Mouse (Mus musculus) left cerebral cortex, postnatal 36 days (tissue): ENCODE results near the gene Dnajc11. TPM values are rescaled to one million over a fixed set of nuclear protein-coding genes. Genes with fewer than 3 reads are reported as not detected.

Experiments used
- DNase-seq, 2 experiments: peaks; one replicate each; pipeline ENCODE4 v3.0.0; 2021 to 2022; ENCODE audit warnings: low spot score in 2 of 2, mixed read lengths in 1 of 2
- intact Hi-C: fragments of 180-260 bp; cut with DNase I; formaldehyde crosslinking; loops from one replicate; pipeline ENCODE4 v1.15.1; 2025
- total RNA-seq, 2 experiments: library from RNA; stranded (reverse); gene quantifications; 2 replicates each; pipeline ENCODE4 v1.2.3; 2021

Dnajc11 gene
- total RNA-seq, 2 experiments from 2014 or later, result 66.0 to 69.2 TPM

DNA sequence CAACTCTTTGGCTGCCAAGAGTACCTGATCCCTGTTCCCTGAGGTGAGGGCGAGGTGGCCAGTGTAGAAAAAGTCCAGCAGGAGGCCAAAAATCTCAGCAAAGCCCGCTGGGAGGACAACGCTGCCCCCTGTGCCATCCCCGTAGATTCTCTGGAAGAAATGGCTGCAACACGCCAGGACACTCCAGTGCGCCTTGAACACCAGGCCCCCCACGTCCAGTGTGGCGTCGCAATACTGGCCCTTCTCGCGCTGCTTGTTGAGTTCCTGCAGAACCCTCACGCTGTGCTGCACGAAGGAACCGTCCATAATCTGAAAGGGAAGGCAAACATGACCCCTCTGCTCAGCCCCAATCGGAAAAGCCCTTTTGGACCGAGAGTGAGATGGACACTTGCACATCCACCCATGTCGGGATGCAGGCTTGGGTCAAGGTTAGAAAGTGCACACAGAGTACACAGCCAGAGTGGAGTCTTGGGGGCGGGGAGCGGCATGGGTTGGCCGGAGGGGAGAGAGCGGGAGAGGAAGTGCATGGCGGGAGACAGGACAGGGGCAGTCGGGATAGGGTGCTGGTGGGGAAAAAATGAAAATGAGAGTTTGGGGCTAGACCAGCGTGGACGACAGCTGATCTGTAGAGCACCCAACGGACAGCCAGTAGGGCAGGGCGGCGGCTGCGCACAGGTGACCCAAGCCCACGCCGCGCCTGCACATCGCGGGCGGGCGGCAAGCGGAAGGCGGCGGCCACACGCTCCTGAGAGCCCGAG is 93.4 kb downstream of the Dnajc11 start:
- intact Hi-C loops, result no loop called here

DNA sequence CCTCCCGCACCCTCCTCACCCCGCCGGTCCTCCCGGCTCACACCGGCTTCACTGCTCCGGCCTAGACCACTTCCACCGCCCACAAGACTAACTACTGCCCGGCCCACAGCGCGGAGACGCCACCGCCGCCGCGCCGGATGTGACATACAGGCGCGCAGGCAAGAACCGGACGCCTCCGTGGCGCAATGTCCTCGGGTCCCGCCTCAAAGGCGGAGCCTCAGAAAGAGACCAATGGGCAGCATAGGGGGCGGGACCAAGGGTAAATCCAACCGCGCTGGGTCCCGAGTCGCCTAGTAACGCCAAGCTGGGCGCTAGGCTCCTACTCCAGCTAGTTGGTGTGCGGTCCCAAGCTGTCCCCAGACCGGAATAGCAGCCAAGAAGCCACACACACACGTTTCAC is 94.0 kb downstream of the Dnajc11 start, which contains the start of gene Zbtb48:
Gene Zbtb48, minus strand, starts transcription at position 148 of the 400 bp plus-strand sequence.
- intact Hi-C loops, result no loop called here
- peak; percentile 96 to 97 for DNase-seq

More for the DNA sequence above, 93.4 kb downstream of the Dnajc11 start:
- DNase-seq, result no peak

DNA sequence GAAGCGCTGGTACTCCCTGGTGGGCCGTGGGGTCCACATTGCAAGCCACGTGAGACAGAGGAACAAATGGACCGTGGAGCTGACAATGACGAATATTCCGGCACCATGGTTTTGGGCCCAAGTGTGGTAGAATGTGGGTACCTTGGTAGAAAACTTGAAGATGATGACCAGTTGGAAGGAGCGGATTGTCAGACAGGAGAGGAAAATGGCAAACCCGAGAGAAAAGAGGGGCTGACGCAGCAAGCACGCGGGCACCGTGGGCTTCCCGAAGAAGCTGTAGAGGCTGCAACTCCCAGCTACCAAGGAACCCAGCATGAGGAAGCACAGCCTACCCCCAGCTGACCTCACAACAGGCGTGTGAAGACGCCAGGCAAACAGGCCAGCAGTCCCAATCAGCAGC is 95.0 kb downstream of the Dnajc11 start:
- intact Hi-C loops, result no loop called here
- no peak for DNase-seq

DNA sequence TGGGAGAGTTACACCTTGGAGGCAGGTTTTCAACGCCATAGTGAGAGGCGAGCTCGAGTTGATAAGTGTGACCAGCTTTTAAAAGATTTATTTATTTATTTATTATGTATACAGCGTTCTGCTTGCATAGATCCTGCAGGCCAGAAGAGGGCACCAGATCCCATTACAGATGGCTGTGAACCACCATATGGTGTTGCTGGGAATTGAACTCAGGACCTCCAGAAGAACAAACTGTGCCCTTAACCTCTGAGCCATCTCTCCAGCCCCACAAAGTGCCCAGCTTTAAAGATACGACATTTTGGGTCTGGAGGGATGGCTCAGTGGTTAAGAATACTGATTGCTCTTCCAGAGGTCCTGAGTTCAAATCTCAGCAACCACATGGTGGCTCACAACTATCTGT is 95.6 kb downstream of the Dnajc11 start:
- intact Hi-C loops, result no loop called here
- DNase-seq, result no peak

DNA sequence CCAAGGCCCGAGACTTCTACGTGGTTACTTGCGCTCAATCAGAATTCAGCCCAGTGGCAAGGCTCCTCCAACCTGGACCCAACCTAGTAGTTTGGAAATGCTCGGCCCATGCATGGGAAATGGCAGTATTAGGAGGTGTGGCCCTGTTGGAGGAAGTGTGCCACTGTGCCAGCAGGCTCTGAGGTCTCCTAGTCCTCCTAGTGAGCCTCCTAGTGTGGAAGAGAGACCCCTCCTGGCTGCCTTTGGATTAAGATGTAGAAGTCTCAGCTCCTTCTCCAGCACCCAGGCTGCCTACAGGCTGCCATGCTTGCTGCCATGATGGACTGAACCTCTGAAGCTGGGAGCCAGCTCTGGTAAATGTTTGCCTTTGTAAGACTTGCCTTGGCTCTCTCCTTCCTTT is 96.5 kb downstream of the Dnajc11 start:
- intact Hi-C loops, result loop anchor here (2.0 kb wide), 1 partner anchor 49 kb away; no protein-coding TSS in a partner anchor
- no peak for DNase-seq

Other genes starting within 250 kb of the Dnajc11 start
- gene Camta1, start 71.8 kb upstream of the Dnajc11 start, total RNA-seq, result 100 to 1,000 TPM; 207 to 216 TPM
- gene Thap3, start 55.3 kb downstream of the Dnajc11 start, total RNA-seq, result 10 to 100 TPM; 15.2 to 21.8 TPM
- 10 to 100 TPM; 11.3 to 16.5 TPM for gene Phf13, start 62.6 kb downstream of the Dnajc11 start, total RNA-seq
- 10 to 100 TPM; 14.4 to 18.0 TPM for gene Klhl21, start 75.1 kb downstream of the Dnajc11 start, total RNA-seq
- 10 to 100 TPM; 10.3 to 13.3 TPM for gene Zbtb48, start 94.0 kb downstream of the Dnajc11 start, total RNA-seq
- gene Tas1r1, start 104.9 kb downstream of the Dnajc11 start, total RNA-seq, result under 1 TPM; 0.64 to 0.75 TPM
- 10 to 100 TPM; 17.1 to 19.3 TPM for gene Nol9, start 105.6 kb downstream of the Dnajc11 start, total RNA-seq
- gene Plekhg5, start 138.8 kb downstream of the Dnajc11 start, total RNA-seq, result 10 to 100 TPM; 82.5 to 84.4 TPM
- 10 to 100 TPM in 1 of 2 experiments, 1 to 10 TPM in 1; 8.7 to 10.1 TPM for gene Tnfrsf25, start 182.2 kb downstream of the Dnajc11 start, total RNA-seq
- gene Espn, start 218.7 kb downstream of the Dnajc11 start, total RNA-seq, result 1 to 10 TPM; 1.4 to 2.0 TPM
- gene Hes2, start 225.2 kb downstream of the Dnajc11 start, total RNA-seq, result not detected
- 100 to 1,000 TPM; 295 to 323 TPM for gene Acot7, start 244.4 kb downstream of the Dnajc11 start, total RNA-seq